Mouse (Mus musculus) MEL (cell line): ENCODE measurements at regions not wholly inside any gene's neighbourhood (a gene's known extent, or its start where the extent isn't known, plus 50 kb on each side); places are given as distances from the start of the nearest gene placed in this dataset.

Source experiments
- DNase-seq: peaks from one replicate; pipeline ENCODE4 v3.0.0; 2011; ENCODE audit warnings: low read depth, low spot score
- H3K27ac ChIP-seq: 2 replicates; pipeline ENCODE4 v1.5.1; 2012; ENCODE audit warnings: low read depth, mild to moderate bottlenecking, control low read depth, low read length, moderate library complexity; ENCODE audit not compliant: control insufficient read depth
- H3K27me3 ChIP-seq, 2 experiments: fragments of 150-350 bp in 1 of 2; sonication (generic) in 1 of 2; 2 replicates each; pipeline ENCODE4 v1.6.1; 2012; ENCODE audit warnings: low read length in 2 of 2, mild to moderate bottlenecking in 2 of 2, improper control_type of control experiment in 1 of 2, moderate library complexity in 1 of 2; ENCODE audit not compliant: insufficient read depth in 2 of 2, control insufficient read depth in 1 of 2
- H3K36me3 ChIP-seq, 2 experiments: 2 replicates each; pipeline ENCODE4 v1.6.1; 2012 to 2014; ENCODE audit warnings: low read length in 2 of 2, improper control_type of control experiment in 1 of 2, inconsistent platforms in 1 of 2, mild to moderate bottlenecking in 1 of 2; ENCODE audit not compliant: insufficient read depth in 2 of 2, control insufficient read depth in 1 of 2
- H3K4me1 ChIP-seq, 2 experiments: fragments of 150-350 bp in 1 of 2; sonication (generic) in 1 of 2; 2 replicates each; pipeline ENCODE4 v1.6.1; 2012; ENCODE audit warnings: low read length in 2 of 2, improper control_type of control experiment in 1 of 2, mild to moderate bottlenecking in 1 of 2; ENCODE audit not compliant: insufficient read depth in 2 of 2, control insufficient read depth in 1 of 2
- H3K4me3 ChIP-seq, 2 experiments: fragments of 150-350 bp in 1 of 2; sonication (generic) in 1 of 2; 2 replicates each; pipeline ENCODE4 v1.5.1; 2012; ENCODE audit warnings: low read depth in 2 of 2, low read length in 2 of 2, mild to moderate bottlenecking in 2 of 2, moderate library complexity in 2 of 2, control low read depth in 1 of 2, improper control_type of control experiment in 1 of 2; ENCODE audit not compliant: control insufficient read depth in 1 of 2, insufficient read depth in 1 of 2
- H3K79me2 ChIP-seq: 2 replicates; pipeline ENCODE4 v1.6.1; 2012; ENCODE audit warnings: mild to moderate bottlenecking, low read length, moderate library complexity; ENCODE audit not compliant: control insufficient read depth, poor library complexity, insufficient read depth
- H3K9ac ChIP-seq: 2 replicates; pipeline ENCODE4 v1.6.1; 2012; ENCODE audit warnings: low read depth, mild to moderate bottlenecking, control low read depth, low read length, moderate library complexity; ENCODE audit not compliant: control insufficient read depth, poor library complexity, severe bottlenecking
- H3K9me3 ChIP-seq: fragments of 150-350 bp; sonication (generic); replicated peaks from 2 replicates; pipeline ENCODE4 v1.6.1; 2012; ENCODE audit warnings: mild to moderate bottlenecking, low read length, improper control_type of control experiment, moderate library complexity; ENCODE audit not compliant: insufficient read depth
- BHLHE40 ChIP-seq: IDR thresholded peaks from 2 replicates; pipeline ENCODE4 v1.6.1; 2012; ENCODE audit warnings: low read depth, mild to moderate bottlenecking, inconsistent platforms, low read length, improper control_type of control experiment, borderline replicate concordance
- CHD1 ChIP-seq: IDR thresholded peaks from 2 replicates; pipeline ENCODE4 v1.6.1; 2012; ENCODE audit warnings: low read depth, mild to moderate bottlenecking, inconsistent platforms, low read length, improper control_type of control experiment
- CTCF ChIP-seq, 3 experiments: IDR thresholded peaks in 2 of 3; conservative IDR thresholded peaks in 1 of 3; 2 replicates each; pipeline ENCODE4 v1.5.1; 2011 to 2012; ENCODE audit warnings: low read length in 3 of 3, low read depth in 2 of 3, mild to moderate bottlenecking in 2 of 3, improper control_type of control experiment in 1 of 3, inconsistent platforms in 1 of 3, mixed read lengths in 1 of 3, moderate library complexity in 1 of 3; ENCODE audit not compliant: control insufficient read depth in 1 of 3, insufficient read depth in 1 of 3, poor library complexity in 1 of 3, severe bottlenecking in 1 of 3
- E2F4 ChIP-seq: IDR thresholded peaks from 2 replicates; pipeline ENCODE4 v1.6.1; 2011; ENCODE audit warnings: low read depth, low read length, improper control_type of control experiment, borderline replicate concordance
- ETS1 ChIP-seq: IDR thresholded peaks from 2 replicates; pipeline ENCODE4 v1.6.1; 2012; ENCODE audit warnings: low read depth, mild to moderate bottlenecking, inconsistent platforms, low read length, improper control_type of control experiment, moderate library complexity
- GATA1 ChIP-seq: IDR thresholded peaks from 2 replicates; pipeline ENCODE4 v1.6.1; 2011; ENCODE audit warnings: low read depth, low read length, improper control_type of control experiment
- HCFC1 ChIP-seq: IDR thresholded peaks from 2 replicates; pipeline ENCODE4 v1.6.1; 2012; ENCODE audit warnings: low read depth, mild to moderate bottlenecking, inconsistent platforms, low read length, improper control_type of control experiment, moderate library complexity
- JUND ChIP-seq: IDR thresholded peaks from 2 replicates; pipeline ENCODE4 v1.6.1; 2011; ENCODE audit warnings: low read depth, mild to moderate bottlenecking, improper control_type of control experiment, low read length
- KAT2A ChIP-seq: conservative IDR thresholded peaks from 2 replicates; pipeline ENCODE4 v1.6.1; 2012; ENCODE audit warnings: low read depth, low read length, improper control_type of control experiment, inconsistent platforms
- MAFK ChIP-seq: IDR thresholded peaks from 2 replicates; pipeline ENCODE4 v1.6.1; 2011; ENCODE audit warnings: low read depth, mild to moderate bottlenecking, low read length, improper control_type of control experiment, borderline replicate concordance
- MAX ChIP-seq: IDR thresholded peaks from 2 replicates; pipeline ENCODE4 v1.6.1; 2011; ENCODE audit warnings: low read length, improper control_type of control experiment
- MAZ ChIP-seq: IDR thresholded peaks from 2 replicates; pipeline ENCODE4 v1.6.1; 2012; ENCODE audit warnings: low read depth, mild to moderate bottlenecking, inconsistent platforms, low read length, improper control_type of control experiment
- MEF2A ChIP-seq: IDR thresholded peaks from 2 replicates; pipeline ENCODE4 v1.6.1; 2014; ENCODE audit warnings: low read depth, mild to moderate bottlenecking, inconsistent platforms, low read length, improper control_type of control experiment; ENCODE audit not compliant: poor library complexity, insufficient replicate concordance, severe bottlenecking; ENCODE audit errors: extremely low read depth
- MYB ChIP-seq: IDR thresholded peaks from 2 replicates; pipeline ENCODE4 v1.6.1; 2011; ENCODE audit warnings: mild to moderate bottlenecking, low read depth, low read length, improper control_type of control experiment
- NRF1 ChIP-seq: IDR thresholded peaks from 2 replicates; pipeline ENCODE4 v1.6.1; 2014; ENCODE audit warnings: low read depth, mild to moderate bottlenecking, inconsistent platforms, low read length, improper control_type of control experiment, moderate library complexity; ENCODE audit not compliant: poor library complexity, insufficient read depth, severe bottlenecking
- POLR2AphosphoS2 ChIP-seq: IDR thresholded peaks from 2 replicates; pipeline ENCODE4 v1.6.1; 2011; ENCODE audit warnings: low read length, improper control_type of control experiment
- POLR2AphosphoS5 ChIP-seq: IDR thresholded peaks from 2 replicates; pipeline ENCODE4 v1.6.1; 2012; ENCODE audit warnings: low read depth, borderline replicate concordance, mild to moderate bottlenecking, inconsistent platforms, low read length, moderate library complexity, mixed read lengths
- RCOR1 ChIP-seq: IDR thresholded peaks from 2 replicates; pipeline ENCODE4 v1.6.1; 2012; ENCODE audit warnings: low read depth, mild to moderate bottlenecking, inconsistent platforms, low read length, improper control_type of control experiment
- SMC3 ChIP-seq: IDR thresholded peaks from 2 replicates; pipeline ENCODE4 v1.6.1; 2011; ENCODE audit warnings: low read depth, low read length, improper control_type of control experiment
- UBTF ChIP-seq: IDR thresholded peaks from 2 replicates; pipeline ENCODE4 v1.6.1; 2012; ENCODE audit warnings: low read depth, mild to moderate bottlenecking, inconsistent platforms, low read length, improper control_type of control experiment, moderate library complexity, borderline replicate concordance; ENCODE audit not compliant: insufficient read depth
- ZKSCAN1 ChIP-seq: IDR thresholded peaks from 2 replicates; pipeline ENCODE4 v1.6.1; 2012; ENCODE audit warnings: low read depth, mild to moderate bottlenecking, inconsistent platforms, low read length, improper control_type of control experiment, moderate library complexity
- ZMIZ1 ChIP-seq: IDR thresholded peaks from 2 replicates; pipeline ENCODE4 v1.6.1; 2012; ENCODE audit warnings: low read depth, mild to moderate bottlenecking, inconsistent platforms, low read length, improper control_type of control experiment, moderate library complexity

- Histone ChIP-seq H3K36me3 (no peaks in the 10 kb centered on the region), H3K9me3 (no peaks in the 10 kb centered on the region), H3K79me2 (no peaks in the 10 kb centered on the region), H3K4me3 (no peak overlapping the region), H3K4me1 (no peaks in the 10 kb centered on the region), H3K27me3 (no peaks in the 10 kb centered on the region), H3K9ac (no peak overlapping the region), H3K27ac (no peak overlapping the region)
- TF ChIP-seq UBTF: no peak
- TF ChIP-seq NRF1: no peak
- TF ChIP-seq CTCF (IDR thresholded peaks at IDR 0.05 in 2 of 3, conservative IDR thresholded peaks at IDR 0.05 in 1 of 3; ENCODE audit: control insufficient read depth in 1 of 3, insufficient read depth in 1 of 3, low read depth in 2 of 3, low read length in 3 of 3, poor library complexity in 1 of 3, severe bottlenecking in 1 of 3): no peak
- no peak for TF ChIP-seq MYB
- no peak for TF ChIP-seq MAFK
- TF ChIP-seq HCFC1: no peak
- TF ChIP-seq SMC3: no peak
- no peak for TF ChIP-seq ZKSCAN1
- DNase-seq: peak; percentile 11
Observed at GRCm38 (mm10) chr11:26826194-26826593, 232.4 kb upstream of the Vrk2 start.

- Histone ChIP-seq H3K36me3 (no peaks in the 10 kb centered on the region), H3K9ac (no peak overlapping the region)
- TF ChIP-seq MAX (no peak), CHD1 (no peak), SMC3 (no peak), HCFC1 (no peak), MAZ (no peak), ZMIZ1 (no peak), E2F4 (no peak), MEF2A (no peak), KAT2A (no peak), GATA1 (no peak), CTCF (IDR thresholded peaks at IDR 0.05 in 2 of 3, conservative IDR thresholded peaks at IDR 0.05 in 1 of 3; ENCODE audit: control insufficient read depth in 1 of 3, insufficient read depth in 1 of 3, low read depth in 2 of 3, low read length in 3 of 3, poor library complexity in 1 of 3, severe bottlenecking in 1 of 3) (no peak), BHLHE40 (no peak), POLR2AphosphoS5 (no peak), JUND (no peak), RCOR1 (no peak), ETS1 (no peak), POLR2AphosphoS2 (no peak)
- TF ChIP-seq, all 39 proteins: peak for 0
- no peaks in the 10 kb centered on the region for H3K27me3 ChIP-seq
- no peak overlapping the region for H3K4me3 ChIP-seq
- no peaks in the 10 kb centered on the region for H3K79me2 ChIP-seq
- H3K27ac ChIP-seq: no peak overlapping the region
- no peaks in the 10 kb centered on the region for H3K4me1 ChIP-seq
- no peak for DNase-seq
- H3K9me3 ChIP-seq: no peaks in the 10 kb centered on the region
Observed at GRCm38 (mm10) chr11:26824080-26824727, 230.4 kb upstream of the Vrk2 start.
